Mouse (Mus musculus): Measurements from ENCODE around the gene Pgm1. TPM values are rescaled to one million over a fixed set of nuclear protein-coding genes. Genes with fewer than 3 reads are reported as not detected.

Gene Pgm1
- polyA plus RNA-seq, 1 experiment from 2014 or later, result 63.5 TPM

DNA sequence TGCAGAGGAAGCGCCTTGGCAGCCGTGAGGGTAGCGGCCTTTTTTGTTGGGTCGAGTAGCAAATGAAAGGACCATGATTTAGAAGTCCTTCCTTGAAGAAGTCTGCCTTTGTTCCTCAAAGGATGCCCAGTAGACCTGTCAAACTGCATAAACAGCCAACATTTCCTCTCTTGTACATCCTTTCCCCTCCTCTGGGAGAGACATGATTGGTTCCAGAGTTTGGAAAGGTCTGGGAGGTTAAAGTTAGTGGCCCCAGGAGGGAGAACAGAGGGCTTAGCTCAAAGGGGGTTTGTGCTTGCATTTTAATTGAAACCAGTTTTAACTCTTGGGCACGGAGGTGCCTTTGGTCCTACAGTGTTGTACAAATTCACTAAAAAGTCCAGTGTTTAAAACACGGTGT is 37.3 kb downstream of the Pgm1 start:
- no peak for ATAC-seq (replicated peaks; ENCODE audit: low FRiP score, low read depth)
- H3K4me1 ChIP-seq (replicated peaks; ENCODE audit: insufficient read depth, low read length), result no peaks in the 10 kb centered on the region
- no peak overlapping the region for H3K4me2 ChIP-seq (ENCODE audit: low read length)
- DNase-seq (ENCODE audit: low spot score), result no peak
- H3K4me3 ChIP-seq (replicated peaks; ENCODE audit: low read depth, low read length), result no peak overlapping the region
- no peaks in the 10 kb centered on the region for H3K27me3 ChIP-seq (ENCODE audit: insufficient read depth, low read length)
- WGBS, result 82% methylated on average over 6 of the region's 6 CpGs
- no peaks in the 10 kb centered on the region for H3K9me3 ChIP-seq (replicated peaks; ENCODE audit: low read length)
- H3K9ac ChIP-seq (ENCODE audit: low read depth, low read length), result no peak overlapping the region
- no peak overlapping the region for H3K27ac ChIP-seq
- no peak for TF ChIP-seq CTCF (IDR thresholded peaks at IDR 0.05; ENCODE audit: low read depth)
- peaks cover 25% of the 10 kb centered on the region for H3K36me3 ChIP-seq (ENCODE audit: insufficient read depth, low read length)

GRCm38 (mm10) chr4:99969328-99969727 is 40.1 kb downstream of the Pgm1 start:
- Histone ChIP-seq H3K27me3 (ENCODE audit: insufficient read depth, low read length) (no peaks in the 10 kb centered on the region), H3K4me1 (replicated peaks; ENCODE audit: insufficient read depth, low read length) (no peaks in the 10 kb centered on the region), H3K4me3 (replicated peaks; ENCODE audit: low read depth, low read length) (no peak overlapping the region), H3K9ac (ENCODE audit: low read depth, low read length) (no peak overlapping the region), H3K27ac (peak overlapping the region; percentile 77), H3K4me2 (ENCODE audit: low read length) (no peak overlapping the region), H3K9me3 (replicated peaks; ENCODE audit: low read length) (no peaks in the 10 kb centered on the region), H3K36me3 (ENCODE audit: insufficient read depth, low read length) (peaks cover 22% of the 10 kb centered on the region)
- no peak for TF ChIP-seq CTCF (IDR thresholded peaks at IDR 0.05; ENCODE audit: low read depth)
- ATAC-seq (replicated peaks; ENCODE audit: low FRiP score, low read depth) (peak; percentile 63; the same call in 1 of the 2 replicates), DNase-seq (ENCODE audit: low spot score) (peak; percentile 78)
- 34% methylated on average over 5 of the region's 5 CpGs for WGBS

DNA sequence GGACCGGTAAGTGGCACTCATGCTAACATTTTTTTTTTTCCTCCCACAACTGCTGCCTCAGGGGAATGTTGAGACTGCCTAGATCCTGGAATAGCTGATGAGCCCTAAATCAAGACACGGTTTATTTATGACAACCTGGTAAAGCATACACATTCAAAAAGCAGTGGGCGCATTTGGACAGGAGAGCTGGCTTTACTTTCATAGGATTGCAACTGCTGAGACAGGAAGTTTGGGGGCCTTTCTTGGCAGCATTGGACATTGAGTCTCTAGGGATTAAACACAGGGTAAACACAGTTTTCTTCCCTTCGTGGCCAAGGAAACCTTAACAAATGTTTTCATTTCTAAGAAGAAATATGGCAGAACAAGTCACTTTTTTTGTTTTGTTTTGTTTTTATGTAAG is 40.9 kb downstream of the Pgm1 start:
- Histone ChIP-seq H3K27me3 (ENCODE audit: insufficient read depth, low read length) (no peaks in the 10 kb centered on the region), H3K9ac (ENCODE audit: low read depth, low read length) (no peak overlapping the region), H3K27ac (peak overlapping the region; percentile 77), H3K9me3 (replicated peaks; ENCODE audit: low read length) (no peaks in the 10 kb centered on the region), H3K4me3 (replicated peaks; ENCODE audit: low read depth, low read length) (no peak overlapping the region), H3K36me3 (ENCODE audit: insufficient read depth, low read length) (peaks cover 19% of the 10 kb centered on the region), H3K4me2 (ENCODE audit: low read length) (peak overlapping the region; percentile 13; the same call in 1 of the 2 replicates), H3K4me1 (replicated peaks; ENCODE audit: insufficient read depth, low read length) (no peaks in the 10 kb centered on the region)
- ATAC-seq (replicated peaks; ENCODE audit: low FRiP score, low read depth) (no peak), DNase-seq (ENCODE audit: low spot score) (peak; percentile 90)
- WGBS, result 54% methylated on average over 4 of the region's 4 CpGs
- no peak for TF ChIP-seq CTCF (IDR thresholded peaks at IDR 0.05; ENCODE audit: low read depth)

DNA sequence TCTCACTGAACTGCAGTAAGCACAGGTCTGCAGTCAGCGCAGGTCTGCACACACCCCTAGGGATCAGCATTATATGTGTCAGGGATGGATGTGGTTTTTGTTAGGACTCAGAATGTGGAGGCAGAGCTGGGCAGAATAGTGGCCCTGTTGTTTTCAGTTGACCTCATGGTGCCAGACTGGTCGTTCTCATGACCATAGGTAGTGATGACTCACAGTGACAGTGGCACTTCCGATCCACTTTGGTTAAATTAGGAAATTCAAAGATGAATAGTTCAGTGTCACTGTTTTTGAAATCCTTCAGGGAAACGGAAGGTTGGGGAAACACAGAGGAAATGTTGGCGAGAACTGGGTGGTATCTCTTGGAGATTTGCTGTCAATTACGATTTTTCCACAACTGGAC is 43.7 kb downstream of the Pgm1 start:
- Histone ChIP-seq H3K27ac (no peak overlapping the region), H3K36me3 (ENCODE audit: insufficient read depth, low read length) (peaks cover 1% of the 10 kb centered on the region), H3K4me2 (ENCODE audit: low read length) (no peak overlapping the region), H3K4me3 (replicated peaks; ENCODE audit: low read depth, low read length) (no peak overlapping the region), H3K9ac (ENCODE audit: low read depth, low read length) (no peak overlapping the region), H3K9me3 (replicated peaks; ENCODE audit: low read length) (no peaks in the 10 kb centered on the region), H3K27me3 (ENCODE audit: insufficient read depth, low read length) (no peaks in the 10 kb centered on the region), H3K4me1 (replicated peaks; ENCODE audit: insufficient read depth, low read length) (no peaks in the 10 kb centered on the region)
- no peak for TF ChIP-seq CTCF (IDR thresholded peaks at IDR 0.05; ENCODE audit: low read depth)
- 84% methylated on average over 6 of the region's 6 CpGs for WGBS
- ATAC-seq (replicated peaks; ENCODE audit: low FRiP score, low read depth) (no peak), DNase-seq (ENCODE audit: low spot score) (no peak)

DNA sequence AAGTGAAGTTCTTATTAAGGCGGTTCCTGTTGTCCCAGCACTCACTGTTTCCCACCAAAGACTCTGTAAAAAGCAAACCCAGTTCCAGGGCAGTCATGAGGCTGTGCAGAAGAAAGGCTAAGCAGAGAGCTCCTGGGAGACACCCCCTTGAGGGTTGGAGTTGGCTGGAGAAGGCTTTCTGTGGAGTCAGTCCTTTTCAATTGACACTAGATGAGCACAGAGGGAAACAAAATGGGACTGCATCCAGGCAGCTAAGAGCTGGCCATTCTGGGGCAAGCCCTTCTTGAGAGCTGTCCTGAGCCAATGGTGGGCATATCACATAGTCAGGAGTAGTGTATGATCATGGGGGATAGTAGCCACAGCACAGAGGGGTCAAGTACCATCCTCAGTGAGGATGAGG is 44.7 kb downstream of the Pgm1 start:
- Histone ChIP-seq H3K4me1 (replicated peaks; ENCODE audit: insufficient read depth, low read length) (no peaks in the 10 kb centered on the region), H3K27me3 (ENCODE audit: insufficient read depth, low read length) (no peaks in the 10 kb centered on the region), H3K4me2 (ENCODE audit: low read length) (no peak overlapping the region), H3K27ac (no peak overlapping the region), H3K9ac (ENCODE audit: low read depth, low read length) (no peak overlapping the region), H3K9me3 (replicated peaks; ENCODE audit: low read length) (no peaks in the 10 kb centered on the region), H3K36me3 (ENCODE audit: insufficient read depth, low read length) (no peaks in the 10 kb centered on the region; the same call in 1 of the 2 replicates), H3K4me3 (replicated peaks; ENCODE audit: low read depth, low read length) (no peak overlapping the region)
- ATAC-seq (replicated peaks; ENCODE audit: low FRiP score, low read depth) (no peak), DNase-seq (ENCODE audit: low spot score) (no peak)
- no peak for TF ChIP-seq CTCF (IDR thresholded peaks at IDR 0.05; ENCODE audit: low read depth)
- WGBS, result 97% methylated on average over 1 of the region's 1 CpGs

DNA sequence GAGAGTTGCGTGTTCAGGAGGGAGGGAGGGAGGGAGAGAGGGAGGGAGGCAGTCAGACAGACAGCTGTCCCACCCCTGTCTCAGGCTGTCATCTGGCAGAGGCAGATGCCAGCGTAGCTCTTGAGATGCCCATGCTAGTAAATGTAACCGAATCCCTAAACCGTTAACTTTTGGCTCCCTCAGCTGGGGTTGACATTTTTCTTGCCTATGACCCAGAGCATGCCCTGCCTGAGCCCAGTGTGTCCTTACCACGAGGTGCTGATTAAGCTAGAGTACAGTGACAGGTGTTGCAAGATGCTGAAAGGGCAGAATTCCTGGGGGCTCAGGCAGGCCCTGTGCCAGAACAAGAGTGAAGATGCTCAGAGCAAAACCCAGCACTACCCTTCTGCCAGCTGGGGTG is 45.2 kb downstream of the Pgm1 start:
- H3K4me1 ChIP-seq (replicated peaks; ENCODE audit: insufficient read depth, low read length), result no peaks in the 10 kb centered on the region
- H3K9me3 ChIP-seq (replicated peaks; ENCODE audit: low read length), result no peaks in the 10 kb centered on the region
- H3K27ac ChIP-seq, result no peak overlapping the region
- DNase-seq (ENCODE audit: low spot score) (no peak), ATAC-seq (replicated peaks; ENCODE audit: low FRiP score, low read depth) (no peak)
- H3K27me3 ChIP-seq (ENCODE audit: insufficient read depth, low read length), result no peaks in the 10 kb centered on the region
- WGBS, result 52% methylated on average over 5 of the region's 5 CpGs
- no peak overlapping the region for H3K9ac ChIP-seq (ENCODE audit: low read depth, low read length)
- TF ChIP-seq CTCF (IDR thresholded peaks at IDR 0.05; ENCODE audit: low read depth), result no peak
- no peak overlapping the region for H3K4me2 ChIP-seq (ENCODE audit: low read length)
- H3K36me3 ChIP-seq (ENCODE audit: insufficient read depth, low read length), result no peaks in the 10 kb centered on the region; the same call in 1 of the 2 replicates
- H3K4me3 ChIP-seq (replicated peaks; ENCODE audit: low read depth, low read length), result no peak overlapping the region

DNA sequence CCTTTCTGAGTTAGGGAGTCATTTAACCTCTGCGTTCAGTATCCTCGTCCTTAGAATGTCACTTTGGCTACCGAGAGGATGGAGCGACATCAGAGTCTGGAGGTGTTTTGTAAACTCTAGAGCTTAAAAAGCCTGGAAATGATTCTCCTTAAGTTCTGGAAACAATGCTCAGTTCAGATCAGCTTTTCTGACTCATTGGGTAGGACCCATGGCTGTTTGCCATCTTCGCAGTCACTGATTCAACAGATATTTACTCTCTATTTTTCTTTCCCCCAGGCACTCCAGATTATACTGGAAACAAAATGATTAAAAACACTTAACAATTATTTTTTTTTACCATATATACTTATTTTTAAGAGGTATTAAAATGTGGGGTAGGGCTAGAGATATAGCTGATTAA is 50.1 kb downstream of the Pgm1 start:
- DNase-seq (ENCODE audit: low spot score) (no peak), ATAC-seq (replicated peaks; ENCODE audit: low FRiP score, low read depth) (no peak)
- Histone ChIP-seq H3K9me3 (replicated peaks; ENCODE audit: low read length) (no peaks in the 10 kb centered on the region), H3K4me1 (replicated peaks; ENCODE audit: insufficient read depth, low read length) (no peaks in the 10 kb centered on the region), H3K27me3 (ENCODE audit: insufficient read depth, low read length) (no peaks in the 10 kb centered on the region), H3K9ac (ENCODE audit: low read depth, low read length) (no peak overlapping the region), H3K27ac (no peak overlapping the region), H3K4me3 (replicated peaks; ENCODE audit: low read depth, low read length) (no peak overlapping the region), H3K4me2 (ENCODE audit: low read length) (no peak overlapping the region), H3K36me3 (ENCODE audit: insufficient read depth, low read length) (peaks cover 6% of the 10 kb centered on the region; the same call in 1 of the 2 replicates)
- 88% methylated on average over 5 of the region's 5 CpGs for WGBS
- no peak for TF ChIP-seq CTCF (IDR thresholded peaks at IDR 0.05; ENCODE audit: low read depth)

Data from kidney, postnatal 0 days (tissue).